Mouse (Mus musculus) heart, postnatal 0 days (tissue): Measurements from ENCODE around the gene Mvb12b.

Experiments
- CTCF ChIP-seq: IDR thresholded peaks from 2 replicates; pipeline ENCODE4 v1.5.1; 2016; ENCODE audit warnings: antibody characterized with exemption, control low read depth, low read depth
- EP300 ChIP-seq: IDR thresholded peaks from 2 replicates; pipeline ENCODE4 v1.6.1; 2016; ENCODE audit warnings: antibody characterized with exemption, low read depth

DNA sequence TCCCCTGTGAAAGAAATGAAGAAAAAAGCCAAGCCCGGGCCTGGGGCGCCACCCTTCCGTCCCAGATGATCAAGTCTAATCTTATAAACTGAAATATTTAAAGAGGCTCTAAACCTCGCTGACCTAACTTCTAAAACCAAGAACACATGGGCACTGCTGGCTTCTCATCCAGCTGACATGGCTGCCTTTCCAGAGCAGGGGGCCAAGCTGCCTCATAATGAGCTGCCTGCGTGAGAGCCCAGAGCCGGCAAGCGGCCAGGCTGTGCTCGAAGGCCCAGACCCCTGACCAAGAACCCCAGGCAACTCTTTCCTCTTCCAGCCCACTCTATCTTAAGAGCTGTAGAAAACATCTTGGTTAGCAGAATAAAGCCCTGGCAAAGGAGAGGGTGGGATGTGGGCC lies 73.2 kb downstream of the Mvb12b start:
- no peak for TF ChIP-seq CTCF
- TF ChIP-seq EP300: no peak
